Mouse (Mus musculus): ENCODE results near the gene Gnai2. TPM values are rescaled to one million over a fixed set of nuclear protein-coding genes. Genes with fewer than 3 reads are reported as not detected.

Gene Gnai2
- 13.9 TPM for polyA plus RNA-seq (2014; fragmentation: Illumina TruSeq; extraction: RNeasy Lipid Tissue Mini Kit (QIAGEN cat#74804); ENCODE audit: low read depth, low replicate concordance)

GRCm38 (mm10) chr9:107635279-107636028 is at the start of gene Gnai2:
Gnai2 (minus strand) TSS chr9:107635367.

GRCm38 (mm10) chr9:107679501-107679900 is 44.3 kb upstream of the Gnai2 start, which contains the start of gene Gnat1:
Gnat1 (minus strand) TSS chr9:107679712.

GRCm38 (mm10) chr9:107669480-107669945 is 34.3 kb upstream of the Gnai2 start, which contains the start of gene Slc38a3:
Slc38a3 (minus strand) TSS chr9:107669530.

GRCm38 (mm10) chr9:107608741-107609432 is 26.3 kb downstream of the Gnai2 start, which contains the start of gene Sema3b:
Sema3b (minus strand) TSS chr9:107609229.

GRCm38 (mm10) chr9:107586974-107587832 is 48.0 kb downstream of the Gnai2 start, which contains the start of gene Ifrd2:
Ifrd2 (plus strand) TSS chr9:107587642.

GRCm38 (mm10) chr9:107580501-107581317 is 54.5 kb downstream of the Gnai2 start, which contains the start of gene Hyal3:
Hyal3 (plus strand) TSS chr9:107580818.

GRCm38 (mm10) chr9:107578587-107578986 is 56.6 kb downstream of the Gnai2 start, which contains the start of gene Naa80:
Naa80 (plus strand) TSS chr9:107578887.

GRCm38 (mm10) chr9:107576357-107577107 is 58.6 kb downstream of the Gnai2 start, which contains the start of gene Hyal1:
Hyal1 (plus strand) TSS chr9:107576927.

GRCm38 (mm10) chr9:107567702-107568319 is 67.4 kb downstream of the Gnai2 start, which contains the start of gene Hyal2:
Hyal2 (plus strand) TSS chr9:107567945.

Other genes with a start within 250 kb of the Gnai2 start
- gene Cacna2d2, start 235.8 kb downstream of the Gnai2 start, polyA plus RNA-seq (2014; fragmentation: Illumina TruSeq; extraction: RNeasy Lipid Tissue Mini Kit (QIAGEN cat#74804); ENCODE audit: low read depth, low replicate concordance) = 0.48 TPM
- 0.27 TPM for gene Tmem115, start 101.4 kb downstream of the Gnai2 start, polyA plus RNA-seq (2014; fragmentation: Illumina TruSeq; extraction: RNeasy Lipid Tissue Mini Kit (QIAGEN cat#74804); ENCODE audit: low read depth, low replicate concordance)
- gene Cyb561d2, start 93.2 kb downstream of the Gnai2 start, polyA plus RNA-seq (2014; fragmentation: Illumina TruSeq; extraction: RNeasy Lipid Tissue Mini Kit (QIAGEN cat#74804); ENCODE audit: low read depth, low replicate concordance) = 1.2 TPM
- gene Nprl2, start 93.1 kb downstream of the Gnai2 start, polyA plus RNA-seq (2014; fragmentation: Illumina TruSeq; extraction: RNeasy Lipid Tissue Mini Kit (QIAGEN cat#74804); ENCODE audit: low read depth, low replicate concordance) = 2.4 TPM
- 17.7 TPM for gene Zmynd10, start 88.1 kb downstream of the Gnai2 start, polyA plus RNA-seq (2014; fragmentation: Illumina TruSeq; extraction: RNeasy Lipid Tissue Mini Kit (QIAGEN cat#74804); ENCODE audit: low read depth, low replicate concordance)
- gene Rassf1, start 83.8 kb downstream of the Gnai2 start, polyA plus RNA-seq (2014; fragmentation: Illumina TruSeq; extraction: RNeasy Lipid Tissue Mini Kit (QIAGEN cat#74804); ENCODE audit: low read depth, low replicate concordance) = 34.0 TPM
- 6.6 TPM for gene Tusc2, start 72.1 kb downstream of the Gnai2 start, polyA plus RNA-seq (2014; fragmentation: Illumina TruSeq; extraction: RNeasy Lipid Tissue Mini Kit (QIAGEN cat#74804); ENCODE audit: low read depth, low replicate concordance)
- 0.08 TPM for gene Hyal2, start 67.4 kb downstream of the Gnai2 start, polyA plus RNA-seq (2014; fragmentation: Illumina TruSeq; extraction: RNeasy Lipid Tissue Mini Kit (QIAGEN cat#74804); ENCODE audit: low read depth, low replicate concordance)
- 1.2 TPM for gene Hyal1, start 58.4 kb downstream of the Gnai2 start, polyA plus RNA-seq (2014; fragmentation: Illumina TruSeq; extraction: RNeasy Lipid Tissue Mini Kit (QIAGEN cat#74804); ENCODE audit: low read depth, low replicate concordance)
- 1.5 TPM for gene Naa80, start 56.5 kb downstream of the Gnai2 start, polyA plus RNA-seq (2014; fragmentation: Illumina TruSeq; extraction: RNeasy Lipid Tissue Mini Kit (QIAGEN cat#74804); ENCODE audit: low read depth, low replicate concordance)
- gene Hyal3, start 54.5 kb downstream of the Gnai2 start, polyA plus RNA-seq (2014; fragmentation: Illumina TruSeq; extraction: RNeasy Lipid Tissue Mini Kit (QIAGEN cat#74804); ENCODE audit: low read depth, low replicate concordance) = 0.32 TPM
- 6.6 TPM for gene Ifrd2, start 47.7 kb downstream of the Gnai2 start, polyA plus RNA-seq (2014; fragmentation: Illumina TruSeq; extraction: RNeasy Lipid Tissue Mini Kit (QIAGEN cat#74804); ENCODE audit: low read depth, low replicate concordance)
- gene Sema3b, start 26.1 kb downstream of the Gnai2 start, polyA plus RNA-seq (2014; fragmentation: Illumina TruSeq; extraction: RNeasy Lipid Tissue Mini Kit (QIAGEN cat#74804); ENCODE audit: low read depth, low replicate concordance) = 0.15 TPM
- not detected for gene Slc38a3, start 34.2 kb upstream of the Gnai2 start, polyA plus RNA-seq (2014; fragmentation: Illumina TruSeq; extraction: RNeasy Lipid Tissue Mini Kit (QIAGEN cat#74804); ENCODE audit: low read depth, low replicate concordance)
- not detected for gene Gnat1, start 44.3 kb upstream of the Gnai2 start, polyA plus RNA-seq (2014; fragmentation: Illumina TruSeq; extraction: RNeasy Lipid Tissue Mini Kit (QIAGEN cat#74804); ENCODE audit: low read depth, low replicate concordance)
- 0.32 TPM for gene Sema3f, start 75.1 kb upstream of the Gnai2 start, polyA plus RNA-seq (2014; fragmentation: Illumina TruSeq; extraction: RNeasy Lipid Tissue Mini Kit (QIAGEN cat#74804); ENCODE audit: low read depth, low replicate concordance)
- gene Rbm5, start 135.6 kb upstream of the Gnai2 start, polyA plus RNA-seq (2014; fragmentation: Illumina TruSeq; extraction: RNeasy Lipid Tissue Mini Kit (QIAGEN cat#74804); ENCODE audit: low read depth, low replicate concordance) = 163 TPM
- 130 TPM for gene Rbm6, start 237.9 kb upstream of the Gnai2 start, polyA plus RNA-seq (2014; fragmentation: Illumina TruSeq; extraction: RNeasy Lipid Tissue Mini Kit (QIAGEN cat#74804); ENCODE audit: low read depth, low replicate concordance)

Data from testis, adult 10 weeks (tissue).